Mouse (Mus musculus) stomach, embryonic 16.5 days (tissue): ENCODE results near the gene Midn. TPM values are rescaled to one million over a fixed set of nuclear protein-coding genes. Genes with fewer than 3 reads are reported as not detected.
A peak's percentile ranks its signal among the peaks of the same experiment; 100 is the strongest.

Source experiments
- ATAC-seq: fragments of 200-750 bp; cut with Nextera tagmentation; 2 replicates; pipeline ENCODE4 v1.8.0; 2017; ENCODE audit warnings: moderate number of reproducible peaks, moderate TSS enrichment; ENCODE audit not compliant: insufficient read depth, low FRiP score
- H3K27ac ChIP-seq: fragments of 300-500 bp; sonication (generic); 2 replicates; pipeline ENCODE4 v1.5.1; 2014; ENCODE audit warnings: low read length
- H3K27me3 ChIP-seq: fragments of 300-500 bp; sonication (generic); 2 replicates; pipeline ENCODE4 v1.6.1; 2014; ENCODE audit warnings: low read length, control low read depth, mixed read lengths; ENCODE audit not compliant: control insufficient read depth, insufficient read depth
- H3K36me3 ChIP-seq: fragments of 300-500 bp; sonication (generic); 2 replicates; pipeline ENCODE4 v1.6.1; 2014; ENCODE audit warnings: low read length; ENCODE audit not compliant: control insufficient read depth, insufficient read depth
- H3K4me1 ChIP-seq: fragments of 300-500 bp; sonication (generic); 2 replicates; pipeline ENCODE4 v1.6.1; 2014; ENCODE audit warnings: low read length, control low read depth, mixed read lengths; ENCODE audit not compliant: control insufficient read depth, insufficient read depth
- H3K4me2 ChIP-seq: fragments of 300-500 bp; sonication (generic); 2 replicates; pipeline ENCODE4 v1.6.1; 2014; ENCODE audit warnings: low read depth, low read length, mixed read lengths
- H3K4me3 ChIP-seq: fragments of 300-500 bp; sonication (generic); replicated peaks from 2 replicates; pipeline ENCODE4 v1.5.1; 2014; ENCODE audit warnings: mild to moderate bottlenecking, low read length
- H3K9ac ChIP-seq: fragments of 300-500 bp; sonication (generic); 2 replicates; pipeline ENCODE4 v1.6.1; 2014; ENCODE audit warnings: low read length
- H3K9me3 ChIP-seq: fragments of 300-500 bp; sonication (generic); replicated peaks from 2 replicates; pipeline ENCODE4 v1.6.1; 2016; ENCODE audit warnings: low read length, control low read depth; ENCODE audit not compliant: control insufficient read depth
- WGBS: fragments of 180-500 bp; shearing (Covaris S2); extraction: QIAGEN DNeasy Blood & Tissue Kit; methylation state at CpG from one replicate; pipeline ENCODE4 v1.1.7; 2014; 5-methylcytosine and 5-hydroxymethylcytosine counted together
- polyA plus RNA-seq: library from polyadenylated mRNA; unstranded; fragments of >200 nt; fragmentation: Nextera tagmentation; extraction: Ambion mirVana; gene quantifications from 2 replicates; pipeline ENCODE4 v1.2.1, GENCODE M21; 2015

Gene Midn
- polyA plus RNA-seq, 1 experiment from 2014 or later = 9.8 TPM

DNA sequence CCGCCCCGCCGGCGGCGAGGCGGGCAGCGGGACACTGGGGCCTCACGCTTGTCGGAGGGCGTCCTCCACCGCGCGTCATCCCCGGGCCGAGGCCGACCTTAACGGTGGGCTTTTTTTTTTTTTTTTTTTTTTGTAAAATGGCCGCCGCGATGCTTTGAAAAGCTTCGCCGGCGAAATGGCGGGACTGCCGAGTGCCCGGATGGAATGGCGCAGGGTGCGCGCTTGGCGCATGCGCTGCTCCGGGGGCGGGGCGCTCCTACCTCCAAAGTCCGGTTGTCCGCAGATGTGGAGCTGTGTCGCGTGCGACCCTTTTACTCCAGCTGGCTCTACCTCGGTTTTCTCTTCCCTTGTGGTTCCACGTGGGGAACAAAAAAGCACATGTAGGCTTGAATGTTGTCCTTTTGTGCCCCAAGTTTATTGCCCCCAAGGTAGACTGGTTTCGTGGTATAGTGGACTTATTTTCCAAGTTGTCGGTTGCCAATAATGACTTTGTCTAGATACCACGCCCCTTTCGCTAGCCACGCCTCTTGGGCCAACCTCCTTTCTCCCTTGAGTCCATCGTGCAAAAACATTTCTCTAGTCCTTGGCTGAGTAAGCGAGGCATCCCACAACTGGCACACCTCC lies 20.1 kb downstream of the Midn start:
- ATAC-seq = peak; percentile 22
- under 1% methylated on average over 48 of the region's 48 CpGs for WGBS
- Histone ChIP-seq H3K4me2 (peak overlapping the region; percentile 92), H3K27ac (peak overlapping the region; percentile 99), H3K9ac (peak overlapping the region; percentile 93), H3K4me1 (peaks cover 50% of the 10 kb centered on the region), H3K27me3 (no peaks in the 10 kb centered on the region), H3K4me3 (peak overlapping the region; percentile 75), H3K9me3 (no peaks in the 10 kb centered on the region), H3K36me3 (peaks cover 14% of the 10 kb centered on the region; the same call in 1 of the 2 replicates)

DNA sequence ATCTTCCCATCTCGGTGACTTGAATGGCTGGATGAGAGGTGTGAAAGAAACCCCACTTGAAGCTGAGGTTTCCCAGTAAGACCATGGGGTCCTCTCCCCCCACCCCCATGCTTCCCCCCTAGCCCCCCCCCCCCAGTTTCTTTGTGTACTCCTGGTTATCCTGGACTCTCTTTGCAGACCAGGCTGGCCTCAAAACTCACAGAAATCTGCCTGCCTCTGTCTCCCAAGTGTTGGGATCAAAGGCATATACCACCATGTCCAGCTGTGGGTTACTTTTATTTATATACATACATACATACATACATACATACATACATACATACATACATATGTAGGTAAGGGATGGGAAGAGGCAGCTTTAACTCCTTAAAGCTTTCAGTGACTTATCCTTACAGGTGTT lies 21.0 kb downstream of the Midn start:
- peak overlapping the region; percentile 93 for H3K9ac ChIP-seq
- 0 out of 2 replicates have a peak overlapping the region, but pooled peaks have one; percentile 99 for H3K27ac ChIP-seq
- no peaks in the 10 kb centered on the region for H3K9me3 ChIP-seq
- WGBS = 56% methylated on average over 1 of the region's 1 CpGs
- H3K4me3 ChIP-seq = peak overlapping the region; percentile 75
- peaks cover 42% of the 10 kb centered on the region for H3K4me1 ChIP-seq
- H3K36me3 ChIP-seq = peaks cover 14% of the 10 kb centered on the region; the same call in 1 of the 2 replicates
- no peak for ATAC-seq
- peak overlapping the region; percentile 92 for H3K4me2 ChIP-seq
- no peaks in the 10 kb centered on the region for H3K27me3 ChIP-seq

DNA sequence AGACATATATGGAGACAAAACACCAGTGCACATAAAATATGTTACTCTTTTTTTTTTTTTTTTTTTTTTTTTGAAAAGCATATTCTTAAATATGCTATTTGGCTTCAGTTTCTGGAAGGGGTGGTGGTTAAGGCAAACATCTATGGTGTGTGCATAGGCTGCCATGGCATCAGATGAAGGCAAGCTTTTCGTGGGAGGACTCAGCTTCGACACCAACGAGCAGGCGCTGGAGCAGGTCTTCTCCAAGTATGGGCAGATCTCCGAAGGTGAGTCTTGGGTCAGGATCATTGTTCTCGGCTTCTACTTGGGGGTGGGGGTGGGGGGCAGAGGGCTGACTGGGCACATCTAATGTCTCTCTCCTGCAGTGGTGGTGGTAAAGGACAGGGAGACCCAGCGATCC lies 21.6 kb downstream of the Midn start:
- Histone ChIP-seq H3K9me3 (no peaks in the 10 kb centered on the region), H3K4me3 (no peak overlapping the region), H3K4me1 (peaks cover 36% of the 10 kb centered on the region), H3K4me2 (no peak overlapping the region), H3K27ac (no peak overlapping the region), H3K36me3 (peaks cover 14% of the 10 kb centered on the region; the same call in 1 of the 2 replicates), H3K27me3 (no peaks in the 10 kb centered on the region), H3K9ac (no peak overlapping the region)
- WGBS = 85% methylated on average over 7 of the region's 7 CpGs
- ATAC-seq = no peak

DNA sequence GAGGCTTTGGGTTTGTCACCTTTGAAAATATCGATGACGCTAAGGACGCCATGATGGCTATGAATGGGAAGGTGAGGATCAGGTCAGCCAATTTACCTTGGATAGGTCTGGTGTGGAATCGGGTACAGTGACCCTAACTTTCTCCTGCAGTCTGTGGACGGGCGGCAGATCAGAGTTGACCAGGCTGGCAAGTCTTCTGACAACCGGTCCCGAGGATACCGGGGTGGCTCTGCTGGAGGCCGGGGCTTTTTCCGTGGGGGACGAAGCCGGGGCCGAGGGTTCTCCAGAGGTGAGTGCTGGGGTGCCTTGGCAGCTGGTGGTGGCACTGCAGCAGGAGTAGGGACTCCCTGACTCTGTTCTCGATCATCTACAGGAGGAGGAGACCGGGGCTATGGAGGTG lies 22.0 kb downstream of the Midn start:
- Histone ChIP-seq H3K9ac (no peak overlapping the region), H3K36me3 (peaks cover 14% of the 10 kb centered on the region; the same call in 1 of the 2 replicates), H3K27me3 (no peaks in the 10 kb centered on the region), H3K4me3 (no peak overlapping the region), H3K4me1 (peaks cover 35% of the 10 kb centered on the region), H3K9me3 (no peaks in the 10 kb centered on the region), H3K27ac (no peak overlapping the region), H3K4me2 (no peak overlapping the region)
- ATAC-seq = no peak
- 95% methylated on average over 16 of the region's 16 CpGs for WGBS

DNA sequence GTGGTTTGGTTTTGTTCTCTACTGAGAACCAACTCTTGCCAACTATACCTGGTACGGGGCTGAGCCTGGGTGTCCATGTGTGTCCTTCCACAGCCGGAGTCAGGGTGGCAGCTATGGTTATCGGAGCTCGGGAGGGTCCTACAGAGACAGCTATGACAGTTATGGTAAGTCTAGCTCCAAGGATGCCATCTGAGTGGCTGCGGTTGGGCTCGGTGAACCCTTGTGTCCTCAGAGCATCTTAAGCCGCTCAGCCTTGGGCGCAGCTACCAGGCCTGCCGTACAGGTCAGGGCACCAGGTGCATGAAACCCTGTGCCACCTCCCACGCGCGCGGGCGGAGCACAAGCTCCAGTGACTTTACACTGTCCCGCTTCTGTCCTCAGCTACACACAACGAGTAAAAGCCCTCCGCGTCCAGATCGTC lies 22.5 kb downstream of the Midn start:
- Histone ChIP-seq H3K9ac (no peak overlapping the region; the same call in 1 of the 2 replicates), H3K4me1 (peaks cover 30% of the 10 kb centered on the region), H3K4me3 (no peak overlapping the region), H3K27me3 (no peaks in the 10 kb centered on the region), H3K4me2 (no peak overlapping the region), H3K9me3 (no peaks in the 10 kb centered on the region), H3K27ac (no peak overlapping the region), H3K36me3 (peaks cover 14% of the 10 kb centered on the region; the same call in 1 of the 2 replicates)
- 93% methylated on average over 19 of the region's 19 CpGs for whole genome bisulfite sequencing
- ATAC-seq = no peak

DNA sequence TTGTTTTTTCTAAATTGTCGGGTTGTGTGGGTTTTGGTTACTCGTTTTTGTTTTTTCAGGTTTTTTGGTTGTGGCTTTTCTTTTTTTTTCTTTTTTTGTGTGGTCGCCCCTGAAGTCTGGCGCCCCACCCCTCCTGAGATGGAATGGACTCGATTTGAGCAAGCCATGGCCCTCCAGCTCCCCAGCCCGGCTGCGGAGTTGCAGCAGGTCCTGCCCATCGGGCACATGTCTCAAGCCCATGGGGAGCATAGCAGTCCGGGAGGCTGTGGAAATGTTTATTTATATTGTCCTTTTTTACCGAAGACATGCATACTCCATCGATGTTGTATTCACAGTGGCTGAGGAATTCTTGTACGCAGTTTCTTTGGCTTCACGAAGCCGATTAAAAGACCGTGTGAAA lies 23.2 kb downstream of the Midn start:
- no peaks in the 10 kb centered on the region for H3K27me3 ChIP-seq
- no peak overlapping the region for H3K4me2 ChIP-seq
- 82% methylated on average over 15 of the region's 15 CpGs for WGBS
- no peak for ATAC-seq
- H3K27ac ChIP-seq = peak overlapping the region; percentile 93; the same call in 1 of the 2 replicates
- H3K4me3 ChIP-seq = no peak overlapping the region
- H3K9me3 ChIP-seq = no peaks in the 10 kb centered on the region
- H3K9ac ChIP-seq = peak overlapping the region; percentile 35; the same call in 1 of the 2 replicates
- peaks cover 25% of the 10 kb centered on the region for H3K4me1 ChIP-seq
- peaks cover 14% of the 10 kb centered on the region; the same call in 1 of the 2 replicates for H3K36me3 ChIP-seq

DNA sequence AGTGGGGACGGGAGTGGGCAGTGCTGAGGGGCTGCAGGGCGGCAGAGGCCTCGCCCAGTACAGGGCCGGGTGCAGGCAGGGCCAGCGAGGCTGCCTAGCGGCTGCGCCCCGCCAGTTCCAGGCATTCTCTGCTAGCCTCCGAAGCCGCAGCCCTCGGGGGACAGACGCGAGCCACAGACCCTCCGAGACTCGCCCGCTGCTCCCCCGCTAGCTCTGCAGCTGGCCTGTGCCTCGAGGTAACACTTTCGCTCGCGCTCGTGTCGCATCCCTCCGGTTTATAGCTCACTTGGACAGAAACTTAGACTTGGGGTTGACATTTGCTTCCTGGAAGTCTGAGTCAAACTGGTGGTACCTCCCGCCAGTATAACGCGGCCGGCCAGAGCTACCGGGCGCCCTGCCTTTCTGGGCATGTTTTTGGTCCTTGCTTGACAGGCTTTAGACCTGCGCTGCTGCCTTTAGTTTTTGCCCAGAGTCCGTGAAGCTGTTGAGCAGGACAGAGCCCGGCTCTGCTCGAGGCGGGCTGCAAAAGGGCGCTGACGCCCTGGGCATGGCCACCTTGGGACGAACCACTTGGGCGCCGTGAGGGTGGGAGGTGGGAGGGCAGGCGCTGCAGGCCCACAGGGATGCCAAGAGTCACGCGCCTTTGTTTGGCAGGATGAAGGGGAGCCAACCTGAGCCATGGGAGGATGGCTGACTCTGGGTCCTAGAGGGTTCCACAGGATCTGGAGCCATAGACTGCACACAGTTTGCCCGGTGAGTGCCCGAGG lies 23.9 kb downstream of the Midn start:
- ATAC-seq = no peak
- no peaks in the 10 kb centered on the region for H3K9me3 ChIP-seq
- WGBS = 79% methylated on average over 44 of the region's 45 CpGs
- peak overlapping the region; percentile 49; the same call in 1 of the 2 replicates for H3K4me2 ChIP-seq
- peaks cover 18% of the 10 kb centered on the region for H3K4me1 ChIP-seq
- H3K36me3 ChIP-seq = peaks cover 14% of the 10 kb centered on the region; the same call in 1 of the 2 replicates
- peak overlapping the region; percentile 67 for H3K4me3 ChIP-seq
- H3K27ac ChIP-seq = peak overlapping the region; percentile 93
- no peaks in the 10 kb centered on the region for H3K27me3 ChIP-seq
- peak overlapping the region; percentile 78 for H3K9ac ChIP-seq

DNA sequence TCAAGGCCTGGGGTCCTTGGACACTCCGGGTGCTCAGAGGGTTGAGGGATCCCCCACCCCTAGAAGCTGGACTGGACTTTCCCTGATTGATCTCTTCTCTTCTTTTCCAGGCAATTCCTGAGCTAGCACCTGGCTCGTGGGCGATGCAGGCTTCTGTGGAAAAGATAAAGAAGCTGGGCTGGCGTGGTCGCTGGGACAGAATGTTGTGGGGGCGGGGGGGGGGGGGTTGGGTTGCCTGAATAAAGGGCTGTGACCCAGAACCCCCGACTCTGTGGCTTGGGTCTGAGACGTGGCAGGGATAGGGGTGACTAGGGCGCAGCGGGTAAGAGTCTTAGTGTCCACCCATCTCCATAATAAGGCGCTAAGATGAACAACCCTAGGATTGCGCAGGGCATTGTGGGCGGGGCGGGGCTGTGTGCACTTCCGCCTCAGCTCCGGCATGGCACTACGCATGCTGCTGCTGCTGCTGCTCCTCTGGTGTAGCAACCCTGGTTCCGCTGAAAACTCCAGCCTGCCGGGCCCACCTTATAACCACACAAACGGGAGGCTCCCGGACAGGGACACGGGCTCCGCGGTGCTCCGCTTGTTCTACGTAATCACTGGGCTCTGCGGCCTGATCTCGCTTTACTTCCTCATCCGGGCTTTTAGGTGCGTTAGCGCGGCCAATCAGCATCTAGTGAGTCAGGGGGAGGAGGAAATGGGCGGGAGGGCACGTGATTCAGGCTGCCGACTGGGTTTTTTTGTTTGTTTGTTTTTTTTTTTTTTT lies 24.6 kb downstream of the Midn start, which contains the start of gene 1600002K03Rik:
Gene 1600002K03Rik, plus strand, starts transcription at position 418 of the 766 bp plus-strand sequence.
- H3K9me3 ChIP-seq = no peaks in the 10 kb centered on the region
- peak within 1 kb of the TSS; percentile 93 for H3K27ac ChIP-seq
- H3K27me3 ChIP-seq = no peaks in the 10 kb centered on the region
- H3K4me2 ChIP-seq = peak within 1 kb of the TSS; percentile 49
- ATAC-seq = peak; percentile 80
- peak within 1 kb of the TSS; percentile 78 for H3K9ac ChIP-seq
- 7% methylated on average over 35 of the region's 35 CpGs for WGBS
- peak within 1 kb of the TSS; percentile 67 for H3K4me3 ChIP-seq
- H3K36me3 ChIP-seq = peaks cover 14% of the 10 kb centered on the region; the same call in 1 of the 2 replicates
- peaks cover 17% of the 10 kb centered on the region for H3K4me1 ChIP-seq
